Mouse (Mus musculus) neural tube, embryonic 11.5 days (tissue): Measurements from ENCODE around the gene Fkbp1a. TPM values are rescaled to one million over a fixed set of nuclear protein-coding genes. Genes with fewer than 3 reads are reported as not detected.

Experiments
- ATAC-seq: fragments of 200-750 bp; cut with Nextera tagmentation; 2 replicates; pipeline ENCODE4 v1.8.0; 2017; ENCODE audit warnings: moderate number of reproducible peaks, mild to moderate bottlenecking, moderate TSS enrichment, moderate library complexity; ENCODE audit not compliant: insufficient read depth, low FRiP score, low TSS enrichment
- DNase-seq: peaks from one replicate; pipeline ENCODE4 v3.0.0-alpha.2; 2015; ENCODE audit warnings: low spot score
- H3K27ac ChIP-seq: fragments of 300-500 bp; sonication (generic); 2 replicates; pipeline ENCODE4 v1.5.1; 2014; ENCODE audit warnings: low read depth, mild to moderate bottlenecking, low read length
- H3K27me3 ChIP-seq: fragments of 300-500 bp; sonication (generic); 2 replicates; pipeline ENCODE4 v1.6.1; 2014; ENCODE audit warnings: mild to moderate bottlenecking, low read length, mixed read lengths; ENCODE audit not compliant: control insufficient read depth, insufficient read depth
- H3K36me3 ChIP-seq: fragments of 300-500 bp; sonication (generic); 2 replicates; pipeline ENCODE4 v1.6.1; 2014; ENCODE audit warnings: mild to moderate bottlenecking, low read length, moderate library complexity, mixed read lengths; ENCODE audit not compliant: control insufficient read depth, insufficient read depth
- H3K4me1 ChIP-seq: fragments of 300-500 bp; sonication (generic); 2 replicates; pipeline ENCODE4 v1.6.1; 2014; ENCODE audit warnings: low read length, mixed read lengths; ENCODE audit not compliant: control insufficient read depth, insufficient read depth
- H3K4me2 ChIP-seq: fragments of 300-500 bp; sonication (generic); 2 replicates; pipeline ENCODE4 v1.6.1; 2014; ENCODE audit warnings: low read depth, mild to moderate bottlenecking, moderate library complexity
- H3K4me3 ChIP-seq: fragments of 300-500 bp; sonication (generic); 2 replicates; pipeline ENCODE4 v1.5.1; 2014; ENCODE audit warnings: low read depth, low read length
- H3K9ac ChIP-seq: fragments of 300-500 bp; sonication (generic); 2 replicates; pipeline ENCODE4 v1.6.1; 2014; ENCODE audit warnings: mild to moderate bottlenecking, low read length
- H3K9me3 ChIP-seq: fragments of 300-500 bp; sonication (generic); 2 replicates; pipeline ENCODE4 v1.6.1; 2016; ENCODE audit warnings: low read length; ENCODE audit not compliant: control insufficient read depth
- WGBS: fragments of 180-500 bp; shearing (Covaris S2); extraction: QIAGEN DNeasy Blood & Tissue Kit; methylation state at CpG from one replicate; pipeline ENCODE4 v1.1.7; 2014; 5-methylcytosine and 5-hydroxymethylcytosine counted together
- polyA plus RNA-seq: library from polyadenylated mRNA; unstranded; fragments of >200 nt; fragmentation: Nextera tagmentation; extraction: Ambion mirVana; gene quantifications from 2 replicates; pipeline ENCODE4 v1.2.1, GENCODE M21; 2014

Fkbp1a gene
- polyA plus RNA-seq, 1 experiment from 2014 or later: 656 TPM

- H3K27me3 ChIP-seq: no peaks in the 10 kb centered on the region
- no peak for DNase-seq
- H3K9me3 ChIP-seq: no peaks in the 10 kb centered on the region
- no peaks in the 10 kb centered on the region for H3K36me3 ChIP-seq
- no peak overlapping the region for H3K27ac ChIP-seq
- ATAC-seq: no peak
- no peak overlapping the region for H3K9ac ChIP-seq
- H3K4me3 ChIP-seq: no peak overlapping the region
- 62% methylated on average over 4 of the region's 4 CpGs for WGBS
- no peak overlapping the region for H3K4me2 ChIP-seq
- 0 out of 2 replicates have a peak, but pooled peaks cover 4% of the 10 kb centered on the region for H3K4me1 ChIP-seq
These were observed 3.6 kb upstream of the Fkbp1a start for GRCm38 (mm10) chr2:151538646-151539045.

- Histone ChIP-seq H3K27me3 (no peaks in the 10 kb centered on the region), H3K4me3 (peak overlapping the region; percentile 97), H3K4me1 (0 out of 2 replicates have a peak, but pooled peaks cover 4% of the 10 kb centered on the region), H3K4me2 (peak overlapping the region; percentile 75), H3K36me3 (no peaks in the 10 kb centered on the region; the same call in 1 of the 2 replicates), H3K9ac (peak overlapping the region; percentile 92), H3K9me3 (no peaks in the 10 kb centered on the region), H3K27ac (peak overlapping the region; percentile 83)
- WGBS: 3% methylated on average over 21 of the region's 21 CpGs
- DNase-seq (peak; percentile 59), ATAC-seq (0 out of 2 replicates have a peak, but pooled peaks have one; percentile 13)
These were observed 996 bp downstream of the Fkbp1a start for GRCm38 (mm10) chr2:151543063-151543895.

GRCm38 (mm10) chr2:151544673-151545072 is 2.4 kb downstream of the Fkbp1a start:
- Histone ChIP-seq H3K9ac (no peak overlapping the region), H3K36me3 (no peaks in the 10 kb centered on the region; the same call in 1 of the 2 replicates), H3K27ac (no peak overlapping the region), H3K9me3 (no peaks in the 10 kb centered on the region), H3K4me1 (0 out of 2 replicates have a peak, but pooled peaks cover 4% of the 10 kb centered on the region), H3K4me2 (no peak overlapping the region), H3K4me3 (no peak overlapping the region), H3K27me3 (no peaks in the 10 kb centered on the region)
- 81% methylated on average over 6 of the region's 6 CpGs for WGBS
- ATAC-seq (no peak), DNase-seq (no peak)

DNA sequence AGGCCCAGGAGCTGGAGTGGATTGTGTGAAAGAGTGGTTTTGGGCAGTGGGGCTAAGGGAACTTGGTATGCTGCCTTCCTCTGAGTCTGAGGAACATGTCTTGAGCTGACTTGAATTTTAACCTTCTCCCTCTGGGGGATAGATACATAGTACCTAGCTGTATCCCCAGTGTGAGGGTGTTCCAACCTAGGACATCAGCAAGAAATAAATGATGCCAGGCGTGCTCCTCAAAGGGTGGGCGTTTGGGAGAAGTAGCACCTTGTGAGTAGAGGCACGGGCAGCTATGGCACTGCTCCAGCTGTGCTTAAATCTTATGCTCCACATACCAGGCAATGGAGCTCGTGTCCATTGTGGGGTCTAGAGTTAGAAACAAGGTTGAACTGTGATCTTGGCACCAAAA is 4.3 kb downstream of the Fkbp1a start:
- Histone ChIP-seq H3K27me3 (no peaks in the 10 kb centered on the region), H3K4me1 (0 out of 2 replicates have a peak, but pooled peaks cover 1% of the 10 kb centered on the region), H3K9ac (no peak overlapping the region), H3K27ac (no peak overlapping the region), H3K4me3 (no peak overlapping the region), H3K4me2 (no peak overlapping the region), H3K9me3 (no peaks in the 10 kb centered on the region), H3K36me3 (peaks cover 3% of the 10 kb centered on the region; the same call in 1 of the 2 replicates)
- ATAC-seq (no peak), DNase-seq (no peak)
- WGBS: 89% methylated on average over 4 of the region's 4 CpGs

- 97% methylated on average over 3 of the region's 3 CpGs for WGBS
- H3K27me3 ChIP-seq: no peaks in the 10 kb centered on the region
- H3K4me3 ChIP-seq: no peak overlapping the region
- H3K9me3 ChIP-seq: no peaks in the 10 kb centered on the region
- H3K9ac ChIP-seq: no peak overlapping the region
- H3K27ac ChIP-seq: no peak overlapping the region
- no peak overlapping the region for H3K4me2 ChIP-seq
- no peak for DNase-seq
- ATAC-seq: no peak
- peaks cover 7% of the 10 kb centered on the region; the same call in 1 of the 2 replicates for H3K36me3 ChIP-seq
- no peaks in the 10 kb centered on the region for H3K4me1 ChIP-seq
These were observed 7.4 kb downstream of the Fkbp1a start for GRCm38 (mm10) chr2:151549615-151550121.

DNA sequence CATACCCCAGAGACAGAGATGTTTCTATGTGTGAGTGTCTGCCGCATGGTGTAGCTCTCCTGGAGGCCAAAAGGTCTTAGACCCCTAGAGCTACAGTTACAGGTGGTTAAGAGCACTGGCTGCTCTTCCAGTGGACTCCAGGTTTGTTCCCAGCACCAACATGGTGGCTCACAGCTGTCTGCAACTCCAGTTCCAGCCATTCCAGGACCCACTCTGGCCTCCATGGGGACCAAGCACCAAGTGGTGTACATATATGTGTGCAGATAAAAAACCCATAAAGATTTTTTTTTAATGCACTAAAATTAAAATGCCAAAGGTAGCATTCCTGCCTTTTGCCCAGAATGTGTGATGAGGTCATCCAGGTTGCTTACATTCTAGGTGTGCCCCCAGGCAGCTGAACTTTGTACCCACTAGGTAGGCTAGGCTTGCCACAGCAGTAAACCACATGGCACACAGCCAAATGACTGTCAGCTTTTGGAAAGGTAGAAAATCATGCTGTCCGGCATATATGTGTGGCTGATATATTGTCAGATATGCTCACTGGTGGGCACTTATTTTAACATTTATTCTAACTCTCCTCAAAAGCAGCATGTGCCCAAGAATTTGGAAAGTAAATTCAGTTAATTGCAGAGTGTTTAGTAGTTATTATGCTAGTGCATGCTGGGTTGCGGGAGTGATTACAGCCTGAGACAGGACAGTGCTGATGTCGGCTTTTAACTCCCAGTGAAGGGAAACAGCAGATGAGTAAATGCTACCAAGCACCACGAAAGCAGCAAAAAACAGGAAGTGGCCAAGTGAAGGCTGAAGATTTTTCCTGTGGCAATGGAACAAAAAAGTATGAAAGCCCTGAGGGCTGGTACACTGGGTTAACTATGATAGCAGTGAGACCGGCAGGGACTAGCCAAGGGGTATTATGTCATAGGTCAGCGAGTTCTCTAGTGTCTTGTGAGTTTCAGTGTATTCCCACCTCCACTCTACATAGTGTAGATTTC is 20.9 kb downstream of the Fkbp1a start:
- H3K36me3 ChIP-seq: peaks cover 8% of the 10 kb centered on the region
- WGBS: 89% methylated on average over 7 of the region's 7 CpGs
- no peaks in the 10 kb centered on the region for H3K9me3 ChIP-seq

DNA sequence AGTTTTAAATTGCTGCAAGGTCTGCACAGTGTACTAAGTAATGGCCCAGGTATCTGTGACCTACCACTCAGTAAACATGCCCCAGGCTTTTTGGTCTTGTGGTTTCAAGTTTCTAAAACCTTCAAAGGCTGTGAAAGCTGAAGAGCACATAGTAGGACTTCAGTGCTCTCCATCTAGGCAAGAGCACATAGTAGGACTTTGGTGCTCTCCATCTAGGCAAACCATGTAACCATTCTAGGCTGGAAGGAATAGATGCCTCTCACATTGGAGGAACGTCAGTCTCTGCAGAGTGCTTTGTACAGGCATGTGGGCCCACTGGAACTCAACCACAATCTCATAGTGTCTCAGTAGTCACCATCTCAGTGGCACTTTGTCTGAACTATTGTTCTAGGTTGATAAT is 21.7 kb downstream of the Fkbp1a start:
- Histone ChIP-seq H3K27me3 (no peaks in the 10 kb centered on the region), H3K4me3 (no peak overlapping the region), H3K27ac (no peak overlapping the region), H3K4me2 (no peak overlapping the region), H3K9me3 (no peaks in the 10 kb centered on the region), H3K9ac (no peak overlapping the region), H3K36me3 (peaks cover 6% of the 10 kb centered on the region; the same call in 1 of the 2 replicates), H3K4me1 (no peaks in the 10 kb centered on the region)
- no peak for ATAC-seq
- DNase-seq: no peak
- WGBS: 90% methylated on average over 1 of the region's 1 CpGs

More for the DNA sequence above, 20.9 kb downstream of the Fkbp1a start:
- Histone ChIP-seq H3K27me3 (no peaks in the 10 kb centered on the region), H3K4me2 (no peak overlapping the region), H3K4me3 (no peak overlapping the region), H3K9ac (no peak overlapping the region), H3K27ac (no peak overlapping the region), H3K4me1 (no peaks in the 10 kb centered on the region)
- ATAC-seq (no peak), DNase-seq (no peak)

DNA sequence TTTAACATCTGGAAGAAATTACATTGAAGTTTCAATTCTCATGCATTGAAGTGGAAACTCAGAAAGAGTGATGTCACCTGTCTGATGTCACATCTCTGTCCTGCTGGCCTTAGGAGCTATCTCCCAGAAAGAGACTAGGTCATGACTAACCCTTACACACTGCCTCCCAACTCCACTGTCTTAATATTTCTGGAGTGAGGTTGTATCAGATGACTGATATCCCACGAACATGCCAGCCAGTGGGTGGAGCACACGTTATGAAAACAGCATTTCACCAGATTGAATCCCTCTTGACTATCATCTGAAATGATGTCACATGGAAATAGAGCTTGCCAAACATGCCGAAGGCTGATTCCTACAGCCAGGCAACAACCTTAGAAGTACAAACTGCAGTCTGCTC is 22.7 kb downstream of the Fkbp1a start:
- WGBS: 86% methylated on average over 3 of the region's 3 CpGs
- H3K27me3 ChIP-seq: no peaks in the 10 kb centered on the region
- H3K27ac ChIP-seq: no peak overlapping the region
- ATAC-seq (no peak), DNase-seq (no peak)
- no peak overlapping the region for H3K4me2 ChIP-seq
- no peaks in the 10 kb centered on the region for H3K4me1 ChIP-seq
- H3K4me3 ChIP-seq: no peak overlapping the region
- no peaks in the 10 kb centered on the region for H3K9me3 ChIP-seq
- H3K36me3 ChIP-seq: peaks cover 3% of the 10 kb centered on the region; the same call in 1 of the 2 replicates
- no peak overlapping the region for H3K9ac ChIP-seq
